Mouse (Mus musculus) forebrain, embryonic 10.5 days (tissue): ENCODE results near the gene Heg1. TPM values are rescaled to one million over a fixed set of nuclear protein-coding genes. Genes with fewer than 3 reads are reported as not detected.

Experiments used
- DNase-seq: peaks from one replicate; pipeline ENCODE4 v3.0.0-alpha.2; 2017; ENCODE audit warnings: low spot score; ENCODE audit errors: extremely low spot score
- H3K27ac ChIP-seq: fragments of 300-500 bp; sonication (generic); 2 replicates; pipeline ENCODE4 v1.5.1; 2016; ENCODE audit warnings: mild to moderate bottlenecking
- H3K27me3 ChIP-seq: fragments of 300-500 bp; sonication (generic); 2 replicates; pipeline ENCODE4 v1.6.1; 2016; ENCODE audit warnings: mild to moderate bottlenecking; ENCODE audit not compliant: poor library complexity, severe bottlenecking
- H3K36me3 ChIP-seq: fragments of 300-500 bp; sonication (generic); replicated peaks from 2 replicates; pipeline ENCODE4 v1.6.1; 2016; ENCODE audit warnings: mild to moderate bottlenecking, moderate library complexity
- H3K4me1 ChIP-seq: fragments of 300-500 bp; sonication (generic); 2 replicates; pipeline ENCODE4 v1.6.1; 2016
- H3K4me3 ChIP-seq: fragments of 300-500 bp; sonication (generic); 2 replicates; pipeline ENCODE4 v1.5.1; 2016; ENCODE audit warnings: mild to moderate bottlenecking, moderate library complexity
- H3K9me3 ChIP-seq: fragments of 300-500 bp; sonication (generic); 2 replicates; pipeline ENCODE4 v1.6.1; 2016; ENCODE audit warnings: mild to moderate bottlenecking, moderate library complexity
- WGBS: fragments of 180-500 bp; shearing (Covaris S2); methylation state at CpG from one replicate; pipeline ENCODE4 v1.1.7; 2016; 5-methylcytosine and 5-hydroxymethylcytosine counted together
- polyA plus RNA-seq: library from polyadenylated mRNA; unstranded; fragments of >200 nt; fragmentation: Nextera tagmentation; extraction: Ambion mirVana; gene quantifications from 2 replicates; pipeline ENCODE4 v1.2.1, GENCODE M21; 2016

Gene Heg1
- polyA plus RNA-seq, 1 experiment from 2014 or later, result 22.8 TPM

DNA sequence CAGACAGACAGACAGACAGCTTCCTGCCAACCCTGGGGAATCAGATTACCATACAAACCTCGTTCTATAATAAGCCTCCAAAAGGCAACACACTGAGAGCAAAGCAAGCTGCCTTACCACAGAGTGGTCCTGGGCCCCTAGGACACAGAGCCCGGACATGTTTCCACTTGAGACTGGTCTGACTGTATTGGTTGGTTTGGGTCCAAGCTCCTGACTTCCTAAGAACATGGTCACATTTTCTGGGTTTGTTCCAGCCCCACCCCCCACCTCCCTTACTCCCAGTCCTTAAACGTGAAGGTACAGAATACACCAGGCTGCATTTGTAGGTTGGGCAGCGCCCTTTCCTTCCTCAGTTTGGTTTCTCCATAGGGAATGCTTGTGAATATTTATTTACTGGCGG, 57.6 kb downstream of the Heg1 start:
- H3K36me3 ChIP-seq, result peaks cover 91% of the 10 kb centered on the region
- H3K9me3 ChIP-seq, result no peaks in the 10 kb centered on the region
- peak overlapping the region; percentile 66 for H3K27ac ChIP-seq
- DNase-seq, result no peak
- 71% methylated on average over 5 of the region's 5 CpGs for WGBS
- peaks cover 53% of the 10 kb centered on the region for H3K4me1 ChIP-seq
- H3K4me3 ChIP-seq, result no peak overlapping the region
- H3K27me3 ChIP-seq, result no peaks in the 10 kb centered on the region

GRCm38 (mm10) chr16:33742233-33742632, 58.1 kb downstream of the Heg1 start:
- H3K4me1 ChIP-seq, result peaks cover 49% of the 10 kb centered on the region
- H3K9me3 ChIP-seq, result no peaks in the 10 kb centered on the region
- peaks cover 92% of the 10 kb centered on the region for H3K36me3 ChIP-seq
- H3K27me3 ChIP-seq, result no peaks in the 10 kb centered on the region
- no peak for DNase-seq
- no peak overlapping the region for H3K4me3 ChIP-seq
- WGBS, result 89% methylated on average over 9 of the region's 9 CpGs
- H3K27ac ChIP-seq, result peak overlapping the region; percentile 66; the same call in 1 of the 2 replicates

GRCm38 (mm10) chr16:33744622-33745419, 60.7 kb downstream of the Heg1 start:
- no peak overlapping the region for H3K27ac ChIP-seq
- peaks cover 23% of the 10 kb centered on the region for H3K4me1 ChIP-seq
- 65% methylated on average over 7 of the region's 7 CpGs for WGBS
- H3K4me3 ChIP-seq, result no peak overlapping the region
- H3K36me3 ChIP-seq, result peaks cover 96% of the 10 kb centered on the region
- no peaks in the 10 kb centered on the region for H3K9me3 ChIP-seq
- H3K27me3 ChIP-seq, result no peaks in the 10 kb centered on the region
- DNase-seq, result no peak

DNA sequence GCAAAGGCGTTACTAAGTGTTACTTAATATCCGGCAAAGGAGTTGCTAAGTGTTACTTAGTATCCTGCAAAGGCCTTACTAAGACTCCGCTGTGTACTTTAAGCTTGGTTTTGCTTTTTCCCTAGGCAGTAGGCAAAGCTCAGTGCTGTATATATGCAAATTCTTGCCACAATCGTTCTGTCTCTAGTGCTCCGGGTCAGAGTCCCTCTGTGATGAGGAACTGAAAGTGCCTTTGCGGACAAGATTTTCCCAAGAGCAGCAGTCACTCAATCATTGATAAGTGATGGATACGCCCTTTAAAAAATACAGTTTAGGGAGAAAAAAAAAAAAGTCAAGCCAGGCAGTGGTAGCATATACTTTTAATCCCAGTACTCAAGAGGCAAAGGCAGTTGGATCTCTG, 61.3 kb downstream of the Heg1 start:
- Histone ChIP-seq H3K27ac (no peak overlapping the region), H3K9me3 (no peaks in the 10 kb centered on the region), H3K4me1 (peaks cover 17% of the 10 kb centered on the region), H3K27me3 (no peaks in the 10 kb centered on the region), H3K4me3 (no peak overlapping the region), H3K36me3 (peaks cover 96% of the 10 kb centered on the region)
- no peak for DNase-seq
- WGBS, result 93% methylated on average over 7 of the region's 7 CpGs

GRCm38 (mm10) chr16:33746074-33746676, 62.0 kb downstream of the Heg1 start:
- H3K27me3 ChIP-seq, result no peaks in the 10 kb centered on the region
- H3K4me1 ChIP-seq, result peaks cover 10% of the 10 kb centered on the region
- no peaks in the 10 kb centered on the region for H3K9me3 ChIP-seq
- no peak overlapping the region for H3K27ac ChIP-seq
- peaks cover 96% of the 10 kb centered on the region for H3K36me3 ChIP-seq
- DNase-seq, result no peak
- 93% methylated on average over 10 of the region's 10 CpGs for WGBS
- no peak overlapping the region for H3K4me3 ChIP-seq

GRCm38 (mm10) chr16:33747346-33747954, 63.3 kb downstream of the Heg1 start:
- Histone ChIP-seq H3K27ac (no peak overlapping the region), H3K4me1 (no peaks in the 10 kb centered on the region), H3K36me3 (peaks cover 96% of the 10 kb centered on the region), H3K9me3 (no peaks in the 10 kb centered on the region), H3K27me3 (no peaks in the 10 kb centered on the region), H3K4me3 (no peak overlapping the region)
- DNase-seq, result no peak
- WGBS, result 88% methylated on average over 7 of the region's 7 CpGs

GRCm38 (mm10) chr16:33747994-33748393, 63.8 kb downstream of the Heg1 start:
- Histone ChIP-seq H3K27ac (no peak overlapping the region), H3K4me1 (no peaks in the 10 kb centered on the region), H3K4me3 (no peak overlapping the region), H3K27me3 (no peaks in the 10 kb centered on the region), H3K36me3 (peaks cover 96% of the 10 kb centered on the region), H3K9me3 (no peaks in the 10 kb centered on the region)
- 92% methylated on average over 2 of the region's 2 CpGs for WGBS
- no peak for DNase-seq

DNA sequence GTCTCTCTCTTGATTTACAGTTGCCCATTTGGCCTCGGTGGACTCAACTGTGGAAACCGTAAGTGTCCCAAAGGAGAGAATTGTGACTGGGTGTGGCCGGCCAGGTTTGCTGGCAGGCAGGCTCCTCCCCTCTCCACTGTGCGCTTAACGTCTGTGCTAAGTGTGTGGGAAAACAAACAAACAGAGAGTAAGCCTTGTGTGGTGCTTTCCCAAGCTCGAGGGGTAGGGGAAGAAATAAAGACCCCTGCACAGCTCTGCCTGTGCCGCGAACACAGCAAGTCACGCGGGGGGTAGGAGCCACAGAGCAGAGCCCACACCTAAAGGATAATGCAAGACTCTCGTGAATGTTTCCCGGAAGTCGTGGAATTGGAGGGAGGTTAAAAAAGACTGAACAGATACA, 67.0 kb downstream of the Heg1 start:
- no peaks in the 10 kb centered on the region for H3K9me3 ChIP-seq
- no peak for DNase-seq
- H3K27me3 ChIP-seq, result no peaks in the 10 kb centered on the region
- no peaks in the 10 kb centered on the region for H3K4me1 ChIP-seq
- H3K4me3 ChIP-seq, result no peak overlapping the region
- 54% methylated on average over 13 of the region's 13 CpGs for WGBS
- H3K36me3 ChIP-seq, result peaks cover 96% of the 10 kb centered on the region
- no peak overlapping the region for H3K27ac ChIP-seq

DNA sequence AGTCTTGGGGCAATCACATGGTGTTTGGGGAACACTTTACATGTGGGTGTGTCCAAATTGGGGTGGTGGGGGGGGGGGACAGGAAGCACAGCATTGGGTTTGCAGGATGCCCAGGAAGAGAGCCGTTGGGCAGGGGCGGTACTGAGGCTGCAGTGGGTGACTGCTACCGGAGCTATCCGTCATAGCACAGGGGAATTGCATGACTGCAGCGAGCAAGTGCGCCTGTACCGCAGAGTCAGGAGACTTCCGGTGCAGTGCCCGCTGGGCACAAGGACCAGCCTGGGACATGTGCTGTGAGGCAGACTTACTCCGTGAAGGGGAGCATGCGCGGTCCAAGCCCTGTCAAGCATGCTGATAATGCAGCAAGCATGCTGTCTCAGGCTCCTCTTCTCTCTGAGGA, 67.4 kb downstream of the Heg1 start:
- no peaks in the 10 kb centered on the region for H3K4me1 ChIP-seq
- WGBS, result 70% methylated on average over 12 of the region's 12 CpGs
- no peak overlapping the region for H3K4me3 ChIP-seq
- H3K36me3 ChIP-seq, result peaks cover 96% of the 10 kb centered on the region
- DNase-seq, result no peak
- no peak overlapping the region for H3K27ac ChIP-seq
- no peaks in the 10 kb centered on the region for H3K27me3 ChIP-seq
- no peaks in the 10 kb centered on the region for H3K9me3 ChIP-seq

- H3K4me3 ChIP-seq, result no peak overlapping the region
- no peaks in the 10 kb centered on the region for H3K27me3 ChIP-seq
- WGBS, result 88% methylated on average over 8 of the region's 8 CpGs
- no peaks in the 10 kb centered on the region for H3K4me1 ChIP-seq
- H3K36me3 ChIP-seq, result peaks cover 97% of the 10 kb centered on the region
- H3K9me3 ChIP-seq, result no peaks in the 10 kb centered on the region
- H3K27ac ChIP-seq, result no peak overlapping the region
- no peak for DNase-seq
These were observed 68.9 kb downstream of the Heg1 start for GRCm38 (mm10) chr16:33752904-33753578.

GRCm38 (mm10) chr16:33755293-33755692, 71.1 kb downstream of the Heg1 start:
- Histone ChIP-seq H3K9me3 (no peaks in the 10 kb centered on the region), H3K4me1 (peaks cover 4% of the 10 kb centered on the region; the same call in 1 of the 2 replicates), H3K27me3 (no peaks in the 10 kb centered on the region), H3K4me3 (no peak overlapping the region), H3K27ac (no peak overlapping the region), H3K36me3 (peaks cover 88% of the 10 kb centered on the region)
- 82% methylated on average over 8 of the region's 8 CpGs for WGBS
- no peak for DNase-seq

DNA sequence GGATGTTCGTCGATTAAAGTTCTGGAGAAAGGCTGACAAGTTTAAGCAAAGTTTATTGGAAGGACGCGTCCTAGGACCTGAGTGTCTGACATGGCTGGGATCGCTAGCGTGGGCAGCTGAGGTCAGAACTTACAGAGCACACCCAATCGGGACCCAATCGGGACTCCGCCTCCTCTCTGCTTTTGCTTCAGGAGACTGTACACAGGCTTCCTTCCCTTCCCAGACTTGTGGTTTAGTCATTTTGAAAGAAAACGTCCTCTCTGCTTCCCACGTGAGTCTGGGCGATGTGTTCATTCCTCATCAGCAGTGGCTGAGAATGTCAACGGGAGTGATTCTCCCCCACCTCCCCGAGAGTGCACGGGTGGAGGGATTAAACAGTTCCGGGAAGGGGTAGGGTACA, 71.8 kb downstream of the Heg1 start:
- WGBS, result 54% methylated on average over 16 of the region's 16 CpGs
- Histone ChIP-seq H3K36me3 (peaks cover 88% of the 10 kb centered on the region), H3K27ac (no peak overlapping the region), H3K4me1 (peaks cover 11% of the 10 kb centered on the region), H3K27me3 (no peaks in the 10 kb centered on the region), H3K9me3 (no peaks in the 10 kb centered on the region), H3K4me3 (no peak overlapping the region)
- DNase-seq, result no peak

- H3K27me3 ChIP-seq, result no peaks in the 10 kb centered on the region
- H3K4me3 ChIP-seq, result no peak overlapping the region
- H3K36me3 ChIP-seq, result peaks cover 88% of the 10 kb centered on the region
- DNase-seq, result no peak
- peaks cover 15% of the 10 kb centered on the region for H3K4me1 ChIP-seq
- no peak overlapping the region for H3K27ac ChIP-seq
- WGBS, result 49% methylated on average over 6 of the region's 6 CpGs
- H3K9me3 ChIP-seq, result no peaks in the 10 kb centered on the region
These were observed 72.2 kb downstream of the Heg1 start for GRCm38 (mm10) chr16:33756396-33756795.
